Mouse (Mus musculus) embryo, embryonic 11.5 days (tissue): Measurements from ENCODE around the gene BC030867.
A peak's percentile ranks its signal among the peaks of the same experiment; 100 is the strongest.
"Not testable (repeated sequence)": the region's sequence is repeated elsewhere in the genome, so short reads cannot be mapped to it uniquely, and the experiment has no call there.

Experiments used
- DNase-seq: peaks from one replicate; pipeline ENCODE4 v3.0.0-alpha.2; 2012; ENCODE audit warnings: low read depth, low spot score

The BC030867 gene

DNA sequence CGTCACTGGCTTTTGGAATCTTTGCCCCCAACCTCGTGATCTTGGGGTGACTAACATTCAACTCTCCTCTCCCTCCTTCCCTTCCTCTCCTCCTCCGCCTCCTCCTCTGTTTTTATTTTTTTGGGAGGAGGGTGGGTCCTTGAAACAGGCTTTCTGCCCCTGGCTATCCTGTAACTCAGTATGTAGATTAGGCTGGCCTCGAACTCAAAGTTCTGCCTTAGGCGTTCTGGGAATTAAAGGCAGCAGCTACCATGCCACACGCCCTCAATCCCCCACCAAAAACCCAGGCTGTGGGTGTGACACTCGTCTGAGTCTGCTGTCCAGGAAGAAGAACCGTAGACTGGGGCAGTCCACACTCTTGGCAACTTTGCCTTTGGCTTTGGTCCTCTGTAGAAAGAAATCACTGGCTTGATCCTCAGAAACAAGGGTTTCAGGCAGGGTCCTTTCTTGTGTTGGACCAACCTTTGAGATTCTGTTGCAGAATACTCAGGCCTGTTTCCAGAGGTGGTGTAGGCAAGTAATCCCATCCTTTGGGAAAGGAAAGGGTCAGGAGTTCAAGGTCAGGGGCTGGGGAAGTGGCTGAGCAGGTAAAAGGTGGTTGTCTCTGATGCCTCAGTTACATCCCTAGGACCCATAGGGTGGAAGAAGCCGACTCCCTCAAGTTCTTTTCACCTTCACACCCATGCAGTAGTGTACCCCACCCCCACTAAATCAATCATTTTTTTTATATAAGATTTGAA is 839 bp downstream of the BC030867 start:
- DNase-seq, result no peak

GRCm38 (mm10) chr11:102257514-102257913 is 8.8 kb downstream of the BC030867 start:
- DNase-seq, result no peak

- DNase-seq, result no peak
Observed at GRCm38 (mm10) chr11:102258095-102258494, 9.4 kb downstream of the BC030867 start.

- no peak for DNase-seq
Observed at GRCm38 (mm10) chr11:102258521-102258920, 9.8 kb downstream of the BC030867 start.

GRCm38 (mm10) chr11:102263211-102263610 is 14.5 kb downstream of the BC030867 start:
- no peak for DNase-seq

DNA sequence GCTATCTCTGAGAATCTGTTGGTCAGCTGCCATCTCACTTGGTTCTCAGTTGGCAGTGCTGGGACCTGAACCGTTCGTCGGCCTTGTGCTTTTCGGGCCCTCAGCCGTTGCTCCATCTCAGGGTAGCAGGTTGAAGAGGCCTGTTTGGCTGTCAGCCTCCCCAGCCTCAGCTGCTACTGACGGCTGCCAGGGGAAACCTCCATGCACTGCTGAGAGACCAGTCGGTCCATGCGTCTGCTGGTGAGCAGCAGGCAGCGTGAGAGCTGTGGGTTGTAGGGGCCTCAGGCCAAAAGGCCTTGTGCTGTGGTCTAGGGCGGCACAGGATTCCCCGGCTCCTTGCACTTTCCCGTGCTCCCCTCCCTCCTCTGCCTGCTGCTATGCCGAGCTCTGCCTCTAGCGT is 17.1 kb downstream of the BC030867 start:
- DNase-seq, result no peak

DNA sequence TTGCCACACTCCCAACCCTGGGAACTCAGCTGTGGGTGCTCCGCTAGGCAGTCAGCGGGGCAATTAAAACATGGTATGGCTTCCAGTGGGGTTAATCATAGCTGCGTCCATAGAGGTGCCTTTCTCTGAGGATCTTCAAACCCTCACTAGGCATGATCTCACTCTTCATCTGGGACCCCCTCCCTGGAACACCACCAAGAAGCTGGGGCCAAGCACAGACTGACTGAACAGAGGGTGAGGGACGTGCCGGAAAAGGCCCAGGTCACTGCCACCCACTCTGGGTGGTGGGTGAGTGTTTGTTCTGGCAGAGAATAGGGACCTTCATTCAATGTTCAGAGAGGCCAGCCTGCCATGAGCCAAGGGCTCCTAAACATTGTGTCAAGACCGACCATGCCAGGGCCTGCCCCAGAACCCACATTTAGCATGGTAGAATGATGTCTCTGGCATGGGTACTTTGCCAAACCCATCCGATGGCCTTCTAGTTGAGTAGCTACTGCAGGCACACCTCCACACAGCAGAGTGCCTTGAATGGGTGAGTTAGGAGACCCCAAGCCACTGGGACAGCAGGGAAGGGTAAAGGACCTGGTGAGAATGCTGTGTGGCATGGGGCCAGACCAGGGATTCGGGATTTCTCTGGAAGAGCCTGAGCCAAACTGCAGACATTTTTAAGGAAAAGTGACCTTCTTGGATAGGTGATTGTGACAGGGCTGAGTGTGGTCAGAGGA is 18.1 kb downstream of the BC030867 start:
- DNase-seq, result no peak

GRCm38 (mm10) chr11:102267480-102267879 is 18.8 kb downstream of the BC030867 start:
- peak; percentile 58 for DNase-seq

- no peak for DNase-seq
Observed at GRCm38 (mm10) chr11:102268520-102269244, 20.0 kb downstream of the BC030867 start, which contains the start of gene Asb16. Gene Asb16 (plus strand): TSS chr11:102268743.

GRCm38 (mm10) chr11:102276411-102276915 is 27.8 kb downstream of the BC030867 start:
- DNase-seq, result no peak

DNA sequence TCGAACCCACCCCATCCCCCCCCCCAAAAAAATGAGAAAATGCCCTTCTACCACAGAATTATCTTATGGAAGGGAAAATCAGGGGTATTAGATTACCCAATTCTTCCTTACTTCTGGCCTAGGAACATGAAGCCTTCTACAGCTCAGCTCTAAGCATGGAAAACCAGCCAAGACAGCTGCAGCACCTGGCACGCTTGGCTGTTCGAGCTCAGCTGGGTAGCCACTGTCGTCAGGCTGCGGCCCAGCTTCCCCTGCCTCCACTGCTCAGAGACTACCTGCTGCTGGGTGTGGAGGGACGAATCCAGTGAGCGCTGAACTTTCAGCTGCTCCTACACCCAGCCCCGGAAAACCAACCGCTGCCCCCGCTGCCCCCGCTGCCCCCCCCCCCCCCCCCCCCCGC is 29.1 kb downstream of the BC030867 start:
- no peak for DNase-seq

DNA sequence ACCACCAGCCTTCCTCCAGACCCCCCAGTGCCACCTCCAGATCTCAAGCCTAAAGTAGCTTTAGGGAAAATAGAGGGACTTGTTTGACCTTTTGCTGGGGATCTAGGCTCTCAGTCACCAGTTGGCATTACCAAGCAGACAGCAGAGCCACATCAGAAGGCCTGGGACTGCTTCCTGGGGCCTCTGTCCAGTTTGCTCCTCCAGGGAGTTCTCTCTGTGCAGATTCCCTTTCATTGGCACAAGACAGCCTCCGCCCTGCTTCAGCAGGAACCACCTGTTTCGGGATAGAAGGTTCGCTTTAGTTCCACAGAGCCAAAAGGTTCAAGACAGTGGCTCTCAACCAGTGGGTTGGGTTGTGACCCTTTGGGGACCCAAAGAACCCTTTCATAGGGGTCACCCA is 30.9 kb downstream of the BC030867 start:
- DNase-seq, result no peak

DNA sequence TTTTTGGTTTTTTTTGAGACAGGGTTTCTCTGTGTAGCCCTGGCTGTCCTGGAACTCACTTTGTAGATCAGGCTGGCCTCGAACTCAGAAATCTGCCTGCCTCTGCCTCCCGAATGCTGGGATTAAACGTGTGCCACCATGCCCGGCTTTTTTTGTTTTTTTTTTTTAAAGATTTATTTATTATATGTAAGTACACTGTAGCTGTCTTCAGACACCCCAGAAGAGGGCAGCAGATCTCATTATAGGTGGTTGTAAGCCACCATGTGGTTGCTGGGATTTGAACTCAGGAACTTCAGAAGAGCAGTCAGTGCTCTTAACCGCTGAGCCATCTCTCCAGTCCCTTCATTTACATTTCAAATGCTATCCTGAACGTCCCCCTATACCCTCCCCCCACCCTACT is 31.6 kb downstream of the BC030867 start:
- DNase-seq, result not testable (repeated sequence)

GRCm38 (mm10) chr11:102283922-102284321 is 35.2 kb downstream of the BC030867 start:
- DNase-seq, result no peak

- DNase-seq, result peak; percentile 99
Observed at GRCm38 (mm10) chr11:102284501-102285094, 35.9 kb downstream of the BC030867 start, which contains the start of gene Tmub2. Gene Tmub2 (plus strand): TSS chr11:102284931.

DNA sequence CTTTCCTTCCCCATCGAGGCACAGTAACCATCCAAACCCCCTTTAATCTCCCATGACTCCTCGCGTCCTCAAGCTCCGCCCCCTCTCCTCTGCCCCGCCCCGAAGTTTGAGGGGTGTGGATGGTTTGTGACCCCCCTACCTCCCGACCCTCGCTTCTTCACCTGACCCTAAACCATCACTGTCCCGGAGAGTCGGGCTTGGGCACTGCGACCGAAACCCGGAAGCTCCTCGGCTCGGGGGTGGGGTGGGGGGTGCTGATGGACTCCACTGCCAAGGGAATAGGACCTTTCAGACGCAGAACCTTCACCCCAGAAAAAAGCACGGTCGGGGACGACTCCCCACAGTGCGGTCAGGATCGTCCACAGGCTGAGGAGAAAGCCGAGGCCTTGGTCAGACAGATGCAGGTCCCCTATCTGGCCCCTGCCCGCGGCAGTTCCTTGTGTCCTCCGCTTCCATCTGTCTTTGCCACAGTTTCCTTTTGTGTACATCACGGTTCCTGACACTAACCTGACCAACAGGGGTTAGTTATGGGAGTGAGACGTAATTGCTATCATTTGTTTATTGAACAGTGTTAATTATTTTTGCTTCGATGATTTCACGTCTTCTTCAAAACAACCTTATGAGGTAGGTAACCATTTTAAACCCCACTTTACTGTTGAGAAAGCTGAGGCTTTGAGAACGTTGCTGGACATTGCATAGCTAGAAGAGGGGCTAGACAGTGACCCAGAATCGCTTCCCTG is 36.6 kb downstream of the BC030867 start:
- no peak for DNase-seq

DNA sequence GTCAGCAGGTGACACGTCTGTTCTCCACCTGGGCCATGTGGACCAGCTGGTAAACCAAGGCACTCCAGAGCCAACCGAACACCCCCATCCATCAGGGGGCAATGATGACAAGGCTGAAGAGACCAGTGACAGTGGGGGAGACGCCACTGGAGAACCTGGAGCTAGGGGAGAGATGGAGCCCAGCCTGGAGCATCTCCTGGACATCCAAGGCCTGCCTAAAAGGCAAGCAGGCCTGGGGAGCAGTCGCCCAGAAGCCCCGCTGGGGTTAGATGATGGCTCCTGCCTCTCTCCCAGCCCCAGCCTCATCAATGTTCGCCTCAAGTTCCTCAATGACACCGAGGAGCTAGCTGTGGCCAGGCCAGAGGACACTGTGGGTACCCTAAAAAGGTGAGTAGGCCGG is 38.8 kb downstream of the BC030867 start:
- DNase-seq, result no peak

DNA sequence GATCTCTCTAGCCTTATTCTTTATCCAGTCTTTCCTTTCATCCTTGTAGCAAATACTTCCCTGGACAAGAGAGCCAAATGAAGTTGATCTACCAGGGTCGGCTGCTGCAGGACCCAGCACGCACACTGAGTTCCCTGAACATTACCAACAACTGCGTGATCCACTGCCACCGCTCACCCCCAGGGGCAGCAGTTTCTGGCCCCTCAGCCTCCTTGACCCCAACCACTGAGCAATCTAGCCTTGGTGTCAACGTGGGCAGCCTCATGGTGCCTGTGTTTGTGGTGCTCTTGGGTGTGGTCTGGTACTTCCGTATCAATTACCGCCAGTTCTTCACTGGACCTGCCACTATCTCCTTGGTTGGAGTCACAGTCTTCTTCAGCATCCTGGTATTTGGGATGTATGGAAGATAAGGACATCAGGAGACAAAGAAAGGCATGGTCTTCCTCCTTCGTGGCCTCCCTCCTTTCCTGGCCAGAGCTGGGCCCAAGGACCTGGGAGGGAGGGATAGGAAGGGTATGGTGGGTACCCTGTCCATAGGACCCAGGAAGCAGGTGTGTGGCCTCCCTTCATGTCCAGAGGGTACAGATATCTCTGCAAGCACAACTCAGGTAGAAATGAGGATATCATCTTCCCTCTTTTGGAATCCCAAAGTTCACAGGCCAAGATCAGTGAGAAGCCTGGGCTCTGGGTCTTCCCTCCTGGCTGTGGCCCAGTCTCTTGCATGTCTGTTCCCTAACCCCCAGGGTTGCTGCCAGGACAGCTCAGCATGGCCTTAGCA is 39.5 kb downstream of the BC030867 start:
- no peak for DNase-seq

GRCm38 (mm10) chr11:102288913-102289312 is 40.2 kb downstream of the BC030867 start:
- no peak for DNase-seq

DNA sequence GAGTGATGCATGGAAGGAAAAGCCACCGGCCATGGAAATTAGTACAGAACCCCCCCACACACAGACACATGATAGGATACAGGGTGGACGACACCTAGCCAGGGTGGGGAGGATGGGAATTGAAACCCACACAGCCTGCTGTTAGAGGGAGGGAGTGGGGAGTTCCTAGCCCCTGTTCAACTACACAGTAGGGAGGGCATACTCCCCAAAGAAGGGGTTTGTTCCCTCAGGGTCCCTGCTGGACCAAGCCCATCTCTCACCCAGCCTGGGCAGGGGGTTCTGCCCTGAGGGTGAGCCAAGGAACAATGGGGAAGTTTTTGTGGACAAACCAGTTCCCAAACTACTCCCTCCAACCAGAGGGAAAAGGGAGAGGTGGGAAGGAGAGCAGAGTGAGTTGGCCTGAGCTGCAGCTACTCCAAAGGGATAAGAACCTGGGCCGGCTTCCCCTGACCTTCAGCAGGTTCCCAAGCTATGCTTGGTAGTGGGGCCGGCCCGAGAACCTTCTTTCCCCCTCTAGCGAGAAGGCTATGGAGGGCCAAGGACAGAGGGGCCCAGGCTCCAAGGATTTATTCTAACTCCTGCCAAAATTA is 40.9 kb downstream of the BC030867 start:
- DNase-seq, result no peak
